Mouse (Mus musculus) testis, adult 2 months (tissue): ENCODE results near the gene Sipa1l1. TPM values are rescaled to one million over a fixed set of nuclear protein-coding genes. Genes with fewer than 3 reads are reported as not detected.

ENCODE experiments used
- H3K27ac ChIP-seq: fragments of 200-500 bp; 2 replicates; pipeline ENCODE4 v1.5.1; 2012; ENCODE audit warnings: low read depth, low read length; ENCODE audit not compliant: control insufficient read depth, insufficient read depth
- H3K27me3 ChIP-seq: fragments of 200-500 bp; 2 replicates; pipeline ENCODE4 v1.6.1; 2012; ENCODE audit warnings: mild to moderate bottlenecking, low read length, moderate library complexity; ENCODE audit not compliant: control insufficient read depth, insufficient read depth
- H3K36me3 ChIP-seq: fragments of 200-500 bp; 2 replicates; pipeline ENCODE4 v1.6.1; 2012; ENCODE audit warnings: mild to moderate bottlenecking, low read length; ENCODE audit not compliant: control insufficient read depth, insufficient read depth
- H3K4me1 ChIP-seq: fragments of 200-500 bp; 2 replicates; pipeline ENCODE4 v1.6.1; 2012; ENCODE audit warnings: low read length; ENCODE audit not compliant: control insufficient read depth, insufficient read depth
- H3K4me3 ChIP-seq: fragments of 200-500 bp; 2 replicates; pipeline ENCODE4 v1.5.1; 2012; ENCODE audit warnings: low read depth, mild to moderate bottlenecking, low read length, moderate library complexity, mixed read lengths; ENCODE audit not compliant: control insufficient read depth
- CTCF ChIP-seq: fragments of 200-500 bp; IDR thresholded peaks from 2 replicates; pipeline ENCODE4 v1.5.1; 2012; ENCODE audit warnings: low read depth, mild to moderate bottlenecking, inconsistent platforms, low read length, moderate library complexity; ENCODE audit not compliant: control insufficient read depth, insufficient read depth, insufficient replicate concordance
- POLR2A ChIP-seq: fragments of 200-500 bp; IDR thresholded peaks from 2 replicates; pipeline ENCODE4 v1.6.1; 2012; ENCODE audit warnings: low read depth, mild to moderate bottlenecking, inconsistent platforms, low read length, moderate library complexity; ENCODE audit not compliant: control insufficient read depth
- polyA plus RNA-seq: library from polyadenylated mRNA; depleted of rRNA; stranded (reverse); fragments of >200 nt; gene quantifications from 2 replicates; pipeline ENCODE4 v1.2.3, GENCODE M21; 2012

Sipa1l1 gene
- polyA plus RNA-seq, 1 experiment = 19.5 TPM

DNA sequence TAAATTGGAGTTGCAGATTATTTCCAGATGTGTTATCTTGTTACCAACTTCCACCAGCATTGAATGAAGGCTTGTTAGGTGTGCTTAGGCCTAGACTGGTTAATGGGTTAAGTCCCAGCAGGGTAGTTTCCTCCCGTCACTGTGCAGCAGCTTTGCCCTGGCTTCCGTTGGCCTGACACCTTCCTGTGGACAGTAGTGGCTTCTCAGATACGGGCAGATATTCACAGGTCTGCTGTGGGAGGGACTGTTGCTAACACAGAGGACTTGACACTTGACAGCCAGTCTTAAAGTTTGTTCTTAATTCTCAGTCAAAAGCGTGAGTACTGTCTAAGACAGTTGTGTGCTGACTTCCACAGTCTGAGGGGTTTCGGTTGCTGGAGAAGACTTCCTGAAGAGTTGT is 45.8 kb downstream of the Sipa1l1 start:
- H3K4me3 ChIP-seq = no peak overlapping the region
- no peaks in the 10 kb centered on the region for H3K36me3 ChIP-seq
- no peak overlapping the region for H3K27ac ChIP-seq
- no peaks in the 10 kb centered on the region for H3K27me3 ChIP-seq
- TF ChIP-seq CTCF = no peak
- no peak for TF ChIP-seq POLR2A
- H3K4me1 ChIP-seq = no peaks in the 10 kb centered on the region

DNA sequence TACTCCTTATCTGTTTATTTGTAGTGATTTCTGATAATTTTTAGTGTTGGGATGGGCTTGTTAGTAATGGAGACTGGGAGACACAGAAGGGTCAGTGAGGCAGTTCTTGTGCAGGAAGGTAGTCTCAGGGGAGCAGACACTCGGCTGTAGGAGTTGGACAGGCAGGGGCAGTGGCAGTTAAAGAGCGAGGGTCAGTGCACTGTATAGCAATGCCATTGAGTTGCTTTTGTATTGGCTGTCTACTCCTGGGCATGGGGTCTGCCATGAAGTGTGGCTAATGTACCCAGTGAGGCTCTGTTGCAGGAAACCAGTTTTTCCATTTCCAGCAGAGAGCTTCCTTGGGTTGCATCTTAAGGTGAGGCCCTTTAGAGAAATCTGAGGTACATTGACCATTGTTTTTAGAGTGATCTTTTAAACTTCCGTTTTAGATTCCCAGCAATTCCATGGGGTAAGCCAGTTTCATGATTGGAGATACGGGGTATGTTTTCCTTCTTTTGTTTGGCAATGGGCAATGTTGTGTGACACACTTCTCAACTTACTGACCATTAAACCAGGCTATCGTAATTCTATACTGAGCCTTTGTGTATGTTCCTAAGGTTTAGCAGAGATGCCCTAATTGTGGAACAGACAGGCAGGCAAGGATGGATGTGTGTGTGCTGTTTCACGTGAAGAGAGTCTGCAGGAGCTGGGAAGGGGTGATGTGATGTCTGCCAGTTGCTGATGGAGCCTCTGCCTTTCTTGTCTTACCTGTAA is 47.9 kb downstream of the Sipa1l1 start:
- Histone ChIP-seq H3K4me1 (no peaks in the 10 kb centered on the region), H3K27me3 (no peaks in the 10 kb centered on the region), H3K27ac (no peak overlapping the region), H3K36me3 (no peaks in the 10 kb centered on the region), H3K4me3 (no peak overlapping the region)
- TF ChIP-seq CTCF (no peak), POLR2A (no peak)

DNA sequence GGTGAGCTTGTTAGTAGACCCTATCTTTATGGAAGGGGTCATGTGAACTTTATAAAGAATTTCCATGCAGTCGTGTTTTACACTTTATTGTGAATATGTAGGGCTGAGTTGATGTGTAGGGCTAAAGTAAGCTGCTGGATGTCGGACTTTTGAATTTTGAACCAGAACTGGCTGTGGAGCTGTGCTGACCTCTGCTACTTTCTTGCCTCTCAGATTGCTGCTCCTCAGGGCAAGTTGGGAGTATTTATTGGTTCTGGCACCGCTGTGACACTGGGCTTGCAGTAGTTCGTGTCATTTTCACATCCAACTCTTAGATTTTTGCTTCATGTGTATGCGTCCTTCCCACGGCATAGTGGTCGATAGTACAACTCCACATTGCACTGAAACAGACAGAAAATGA is 49.1 kb downstream of the Sipa1l1 start:
- Histone ChIP-seq H3K4me3 (no peak overlapping the region), H3K4me1 (no peaks in the 10 kb centered on the region)

DNA sequence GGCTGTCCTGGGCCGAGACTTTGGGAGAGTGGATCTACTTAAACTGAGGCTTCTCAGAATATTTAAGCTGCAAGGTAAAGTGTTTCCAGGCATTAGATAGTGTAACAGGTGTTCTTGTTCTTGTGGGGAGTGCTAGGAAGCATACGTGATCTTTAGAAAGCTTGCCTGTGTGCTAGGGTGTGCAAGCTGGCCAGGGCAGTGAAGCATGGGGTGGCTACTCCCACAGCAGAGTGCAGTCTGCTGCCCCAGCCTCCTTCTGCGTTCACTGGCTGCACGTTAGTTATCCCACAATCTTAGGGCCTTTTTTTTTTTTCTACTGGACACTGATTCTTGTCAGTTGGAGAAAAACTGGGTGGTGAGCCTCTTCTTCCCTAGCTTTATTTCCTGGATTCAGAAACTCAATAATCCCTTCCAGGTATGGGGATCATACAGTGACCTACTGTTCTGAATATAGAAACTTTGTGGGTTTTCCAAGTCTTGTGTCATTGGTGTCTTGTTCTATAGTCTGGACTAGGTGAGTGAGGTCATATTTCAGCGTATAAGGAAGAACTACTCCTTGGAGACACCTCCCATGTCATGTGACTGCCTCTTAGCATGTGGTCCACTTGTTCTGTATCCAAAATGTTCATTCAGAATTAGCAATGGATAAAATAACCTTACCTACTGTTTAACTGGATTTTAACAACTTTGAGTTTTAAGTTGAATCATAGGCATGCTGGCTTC is 51.4 kb downstream of the Sipa1l1 start:
- Histone ChIP-seq H3K4me1 (no peaks in the 10 kb centered on the region), H3K4me3 (no peak overlapping the region), H3K27ac (no peak overlapping the region), H3K36me3 (no peaks in the 10 kb centered on the region), H3K27me3 (no peaks in the 10 kb centered on the region)
- TF ChIP-seq POLR2A (no peak), CTCF (no peak)

More for the DNA sequence above, 49.1 kb downstream of the Sipa1l1 start:
- Histone ChIP-seq H3K36me3 (no peaks in the 10 kb centered on the region), H3K27me3 (no peaks in the 10 kb centered on the region), H3K27ac (no peak overlapping the region)
- TF ChIP-seq POLR2A = no peak
- no peak for TF ChIP-seq CTCF

DNA sequence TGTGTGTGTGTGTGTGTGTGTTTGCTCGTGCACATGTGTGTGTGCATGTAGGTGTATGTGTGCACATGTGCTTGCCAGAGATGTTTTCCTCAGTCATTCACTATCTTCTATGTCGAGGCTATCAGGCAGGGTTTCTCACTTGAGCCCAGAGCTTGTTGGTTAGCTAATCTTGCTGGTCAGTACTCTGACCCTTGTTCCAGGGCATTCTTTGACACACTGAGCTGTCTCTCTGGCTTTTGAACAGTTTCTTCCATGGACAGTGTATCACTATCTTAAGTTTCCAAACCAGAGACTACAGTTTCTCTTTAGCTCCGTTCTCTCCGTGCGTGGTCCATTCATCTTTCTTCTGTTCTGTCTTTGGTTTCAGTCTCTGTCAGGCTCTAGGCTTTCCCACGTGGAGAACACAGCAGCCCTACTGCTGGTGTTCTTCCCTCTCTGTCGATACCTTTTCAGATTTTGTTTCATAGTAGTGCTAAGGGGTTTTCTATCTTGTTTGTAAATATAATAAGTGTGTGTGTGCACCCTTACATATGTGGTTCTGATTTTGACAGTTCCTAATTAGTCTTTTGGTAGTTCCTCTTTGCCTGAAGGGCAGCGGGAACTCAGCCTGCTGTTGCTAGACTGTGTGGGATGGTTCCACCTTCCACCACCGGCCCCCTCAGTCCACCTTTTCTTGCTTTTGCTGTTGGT is 54.2 kb downstream of the Sipa1l1 start:
- Histone ChIP-seq H3K4me1 (no peaks in the 10 kb centered on the region), H3K27ac (no peak overlapping the region), H3K27me3 (no peaks in the 10 kb centered on the region), H3K36me3 (no peaks in the 10 kb centered on the region), H3K4me3 (no peak overlapping the region)
- no peak for TF ChIP-seq CTCF

DNA sequence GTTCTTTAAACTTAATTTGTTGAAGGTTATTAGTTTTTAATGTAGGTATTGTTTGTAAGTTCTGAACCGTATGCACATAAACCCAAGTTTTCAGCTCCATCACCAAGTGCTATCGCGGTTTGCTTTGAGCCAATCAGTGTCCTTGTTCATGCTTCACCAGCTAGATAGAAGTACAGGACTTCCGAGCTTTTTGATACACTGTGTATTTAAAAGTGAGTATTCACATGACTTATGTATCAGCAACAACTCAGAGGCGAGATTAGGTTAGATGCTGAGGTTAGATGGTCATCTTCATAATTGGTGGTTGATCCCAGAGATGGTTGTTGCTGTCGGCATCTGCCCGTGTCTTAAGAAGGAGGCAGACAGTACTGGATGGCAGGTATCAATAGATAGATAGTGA is 55.7 kb downstream of the Sipa1l1 start:
- Histone ChIP-seq H3K4me1 (no peaks in the 10 kb centered on the region), H3K36me3 (no peaks in the 10 kb centered on the region), H3K27ac (no peak overlapping the region), H3K4me3 (no peak overlapping the region), H3K27me3 (no peaks in the 10 kb centered on the region)
- TF ChIP-seq POLR2A (no peak), CTCF (no peak)

DNA sequence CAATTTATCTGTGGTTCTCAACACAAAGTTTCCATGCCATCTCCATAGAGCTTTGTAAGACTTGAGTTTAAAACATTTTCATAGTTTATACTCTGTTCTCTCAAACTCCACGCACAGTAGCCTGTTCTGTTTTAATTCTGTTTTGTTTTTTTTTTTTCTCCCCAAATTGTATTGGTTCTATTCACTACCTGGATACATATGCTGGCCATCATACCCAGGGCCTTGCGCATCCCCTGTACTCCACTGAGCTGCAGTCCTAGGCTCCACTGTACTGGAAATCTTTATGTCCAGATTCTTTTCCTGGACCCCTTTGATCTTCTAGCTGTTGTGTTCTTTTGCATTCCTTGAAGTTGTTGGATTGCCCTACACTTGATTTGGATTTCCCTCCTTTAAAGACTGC is 56.2 kb downstream of the Sipa1l1 start:
- H3K27ac ChIP-seq = no peak overlapping the region

More for the DNA sequence above, 56.2 kb downstream of the Sipa1l1 start:
- Histone ChIP-seq H3K27me3 (no peaks in the 10 kb centered on the region), H3K4me1 (no peaks in the 10 kb centered on the region), H3K4me3 (no peak overlapping the region), H3K36me3 (no peaks in the 10 kb centered on the region)
- TF ChIP-seq CTCF (no peak), POLR2A (no peak)
